Comparison of ENCODE assay signal across 20 mouse cellular contexts in genomic region chr3:83781460-83782222, GRCm38 (mm10). TPM values are rescaled to one million over a fixed set of nuclear protein-coding genes. Genes with fewer than 3 reads are reported as not detected.
A peak's percentile ranks its signal among the peaks of the same experiment; 100 is the strongest.
DNase-seq lines count a peak whose midpoint lies in the region; ATAC-seq and TF ChIP-seq lines count a peak whose summit lies in the region.
"Had no signal": no experiment of that assay in that cellular context is flagged by ENCODE, and none has a peak within 500 bp of the region (broad histone marks: within the 10 kb centered on the region; RNA-seq: fewer than 3 reads in every experiment).

No protein-coding gene starts in this region.

- 79% methylated on average over 10 of the region's 10 CpGs for WGBS in heart, embryonic 10.5 days

- H3K4me1 ChIP-seq in heart, embryonic 10.5 days = peaks cover 19% of the 10 kb centered on the region

- ATAC-seq in Patski = peak; percentile 44
- ATAC-seq: forebrain, embryonic 13.5 days; hindbrain, embryonic 16.5 days had no signal

- no peak overlapping the region for H3K4me3 ChIP-seq in heart, embryonic 10.5 days
- H3K4me3 ChIP-seq: forebrain, embryonic 13.5 days; heart, adult 2 months; hindbrain, embryonic 12.5 days; kidney, embryonic 15.5 days had no signal

- DNase-seq in adrenal gland, adult 2 months = peak; percentile 44
- DNase-seq in adrenal gland, adult 18-20 months (ENCODE audit: low spot score in 2 of 2) = no peak
- peak; percentile 25 for DNase-seq in heart, embryonic 10.5 days (ENCODE audit: low spot score)
- no peak for DNase-seq in heart, adult 9 months (ENCODE audit: low spot score in 2 of 2)
- peak; percentile 54 for DNase-seq in 3T3-L1 (ENCODE audit: low read depth, low spot score)
- no peak for DNase-seq in Patski (ENCODE audit: low read depth, low spot score)
- DNase-seq in right cerebral cortex, postnatal 25 days = no peak
- DNase-seq: B cell, adult 2 months; cerebellum, adult 18-20 months; cerebellum, adult 9-11 months; cerebellum, postnatal 36 days; gastrocnemius, postnatal 10 days; heart, adult 2 months; heart, postnatal 10 days; heart, postnatal 4 days; kidney, adult 11 months had no signal

- no peaks in the 10 kb centered on the region for H3K27me3 ChIP-seq in heart, embryonic 10.5 days (ENCODE audit: insufficient read depth, poor library complexity, severe bottlenecking)
- H3K27me3 ChIP-seq in Patski = peaks cover 34% of the 10 kb centered on the region
- H3K27me3 ChIP-seq: forebrain, embryonic 13.5 days; hindbrain, embryonic 12.5 days; kidney, embryonic 15.5 days had no signal

- H3K27ac ChIP-seq in heart, embryonic 10.5 days = no peak overlapping the region
- H3K27ac ChIP-seq: forebrain, embryonic 13.5 days; heart, adult 2 months; hindbrain, embryonic 12.5 days; kidney, embryonic 15.5 days had no signal

- H3K9me3 ChIP-seq in heart, embryonic 10.5 days = no peaks in the 10 kb centered on the region
- H3K9me3 ChIP-seq: forebrain, embryonic 13.5 days; hindbrain, embryonic 12.5 days; kidney, embryonic 15.5 days had no signal

- in situ Hi-C loops in Patski (cut with MboI; ENCODE audit: low pct_unique_long_range_greater_than_20kb) = no loop called here

- H3K36me3 ChIP-seq in heart, embryonic 10.5 days = no peaks in the 10 kb centered on the region
- H3K36me3 ChIP-seq: hindbrain, embryonic 12.5 days; kidney, embryonic 15.5 days had no signal

- CTCF ChIA-PET in Patski (lab: Charles Lee) = interaction anchor here (1.2 to 1.3 kb wide), 2 partner anchors 11 to 29 kb away, joined by 3 read pairs; no protein-coding TSS in a partner anchor

- POLR2A ChIA-PET in Patski (lab: Charles Lee) = no interaction called here

- no peak for TF ChIP-seq CTCF in Patski (IDR thresholded peaks at IDR 0.05)

RNA-seq across cellular contexts. Expression of gene Sfrp2, which starts 15.5 kb away (rescaled TPM):
- 1 to 10 TPM; 4.4 to 5.7 TPM for total RNA-seq in adrenal gland, adult 2 months (2021)
- polyA plus RNA-seq in adrenal gland, adult 2 months (2012; rRNA removed) = 6.1 and 8.5 TPM in 2 replicates
- total RNA-seq in adrenal gland, adult 18-20 months (2021) = 1 to 10 TPM; 2.6 to 6.5 TPM
- polyA plus RNA-seq in heart, embryonic 10.5 days (2016; fragmentation: Nextera tagmentation; extraction: Ambion mirVana) = 6.9 and 27.2 TPM in 2 replicates
- 0.23 TPM for polyA plus RNA-seq in Patski (2021)

RNA-seq across cellular contexts. Expression of gene Tlr2, which starts 59.9 kb away (rescaled TPM):
- total RNA-seq in adrenal gland, adult 2 months (2021) = 1 to 10 TPM; 2.8 to 5.0 TPM
- 1.8 TPM in 2 replicates for polyA plus RNA-seq in adrenal gland, adult 2 months (2012; rRNA removed)
- total RNA-seq in adrenal gland, adult 18-20 months (2021) = 1 to 10 TPM; 2.8 to 3.7 TPM
- polyA plus RNA-seq in heart, embryonic 10.5 days (2016; fragmentation: Nextera tagmentation; extraction: Ambion mirVana) = 1.8 and 1.9 TPM in 2 replicates
- 23.1 TPM for polyA plus RNA-seq in Patski (2021)

Comparison
In these comparisons a context has a peak if more than half of its experiments do, and no peak if none do; other contexts are left out.
1. DNase-seq: peak in adrenal gland, adult 2 months (single experiment), heart, embryonic 10.5 days (single experiment) and 3T3-L1 (single experiment); none in adrenal gland, adult 18-20 months (0 of 2), heart, adult 9 months (0 of 2), Patski (single experiment) and right cerebral cortex, postnatal 25 days (single experiment).